Mouse (Mus musculus) Muller cell, postnatal 12 days (primary cell): ENCODE results near the gene Ralgps1.

Experiments
- DNase-seq: peaks from one replicate; pipeline ENCODE4 v3.0.0-alpha.2; 2015; ENCODE audit errors: inconsistent ontology term

The Ralgps1 gene

DNA sequence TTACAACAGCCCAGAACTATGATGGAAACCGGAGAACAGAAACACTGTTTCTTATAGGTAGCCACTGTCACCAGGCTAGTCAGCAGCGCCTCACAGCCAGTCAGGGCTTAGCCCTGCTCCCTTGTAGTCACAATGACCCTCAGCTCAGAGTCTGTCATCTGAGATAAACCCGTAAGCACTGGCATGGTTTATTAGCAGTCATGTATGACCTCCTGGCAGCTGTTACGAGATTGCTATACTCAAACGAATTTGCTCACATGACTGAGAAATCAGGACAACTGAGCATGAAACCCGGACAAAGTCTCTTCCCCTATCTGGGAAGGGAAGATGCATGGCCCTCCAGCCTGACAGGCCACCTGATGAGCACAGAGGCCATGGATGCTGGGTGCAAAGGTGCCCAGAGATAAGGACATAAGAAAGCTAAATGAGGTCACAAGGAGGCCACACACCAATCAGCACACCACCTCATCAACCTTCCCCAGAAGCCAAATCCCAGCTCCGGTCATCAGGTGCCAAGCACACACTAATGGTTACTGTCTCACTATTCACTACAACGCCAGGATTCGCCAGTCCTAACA is 10.1 kb downstream of the Ralgps1 start:
- DNase-seq: no peak

DNA sequence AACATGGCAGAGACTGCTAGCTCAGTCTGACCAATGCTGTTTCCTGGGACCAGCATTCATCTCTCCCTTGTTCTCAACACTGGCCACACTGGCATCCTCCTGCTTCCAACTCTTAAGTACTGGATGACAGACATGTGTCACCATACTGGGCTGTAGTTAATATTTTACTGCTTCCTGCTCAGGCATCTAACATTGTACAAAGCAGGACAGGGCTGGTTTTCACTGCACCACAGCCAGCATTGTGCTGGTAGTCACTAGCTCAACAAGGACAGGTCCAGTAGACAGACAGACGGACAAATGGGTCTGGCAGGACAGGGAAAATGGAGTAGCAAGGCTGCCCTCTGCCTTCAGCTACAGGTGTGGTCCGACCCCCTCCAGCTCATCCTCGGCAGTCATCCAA is 10.7 kb downstream of the Ralgps1 start:
- no peak for DNase-seq

GRCm38 (mm10) chr2:33359184-33359583 is 12.1 kb downstream of the Ralgps1 start:
- no peak for DNase-seq

DNA sequence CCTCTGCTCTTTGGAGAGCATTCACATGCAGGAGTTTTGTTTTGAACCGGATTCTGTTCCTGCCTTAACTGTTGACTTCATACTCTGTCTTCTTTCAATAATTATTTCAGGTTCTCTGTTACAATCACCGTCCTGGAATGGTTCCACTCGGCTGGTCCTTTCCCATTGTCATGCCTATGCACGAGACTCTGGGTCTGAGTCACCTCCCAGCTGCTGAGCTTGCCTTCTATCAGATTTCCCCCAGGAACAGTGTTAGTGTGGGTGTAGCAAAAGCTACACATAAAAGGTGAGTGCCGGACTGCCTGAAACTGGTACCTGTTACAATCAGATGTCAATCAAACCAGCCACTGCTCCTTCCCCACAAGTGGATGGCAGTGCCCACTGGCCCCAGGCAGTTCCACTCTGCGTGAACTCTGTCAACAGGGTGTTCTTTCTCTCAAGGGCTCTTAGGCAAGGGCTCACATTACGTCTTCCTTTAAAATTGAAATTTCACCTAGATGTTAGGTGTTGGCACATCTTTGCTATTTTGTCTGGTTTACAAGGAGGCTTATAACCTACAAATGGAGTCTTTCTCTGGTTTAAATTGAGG is 13.9 kb downstream of the Ralgps1 start:
- DNase-seq: peak; percentile 28

DNA sequence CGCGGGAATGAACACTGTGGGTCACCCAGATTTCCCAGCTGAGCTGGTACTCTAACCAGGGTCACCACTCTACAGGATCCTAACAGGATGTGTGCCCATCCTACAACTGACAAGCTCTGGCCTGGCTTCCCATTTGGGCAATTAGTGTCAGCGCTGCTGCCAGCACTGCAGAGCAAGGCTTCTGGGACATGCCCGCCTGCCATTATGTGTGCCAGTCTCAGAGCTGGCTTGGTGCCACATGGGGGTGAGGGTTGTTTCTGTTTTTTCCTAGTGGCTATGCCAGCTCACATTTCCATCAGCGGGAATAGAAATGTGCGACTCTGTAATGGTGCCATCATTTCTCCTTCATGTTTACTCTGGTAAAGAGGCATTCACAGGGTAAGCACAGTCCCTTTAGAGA is 15.7 kb downstream of the Ralgps1 start:
- DNase-seq: peak; percentile 81

DNA sequence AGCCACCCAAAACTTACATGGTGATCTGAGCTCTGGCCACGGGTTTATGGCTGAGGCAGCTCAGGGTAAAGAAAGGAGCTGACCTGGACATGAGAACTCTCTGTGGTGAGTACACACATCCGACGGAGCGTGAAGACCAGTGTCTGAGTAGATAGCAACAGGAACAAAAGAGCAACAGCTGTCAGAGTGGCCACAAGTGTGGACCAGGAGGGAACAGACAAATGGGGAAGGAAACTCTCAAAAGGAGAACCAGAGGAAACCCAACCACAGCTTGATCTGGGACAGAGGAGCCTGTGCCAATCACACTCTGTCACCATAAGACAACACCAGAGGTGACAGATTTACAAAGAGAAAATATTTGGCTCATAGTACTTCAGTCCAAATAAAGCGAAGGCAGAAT is 17.9 kb downstream of the Ralgps1 start:
- DNase-seq: peak; percentile 24

GRCm38 (mm10) chr2:33351449-33351848 is 19.8 kb downstream of the Ralgps1 start:
- no peak for DNase-seq

GRCm38 (mm10) chr2:33350921-33351320 is 20.4 kb downstream of the Ralgps1 start:
- no peak for DNase-seq

DNA sequence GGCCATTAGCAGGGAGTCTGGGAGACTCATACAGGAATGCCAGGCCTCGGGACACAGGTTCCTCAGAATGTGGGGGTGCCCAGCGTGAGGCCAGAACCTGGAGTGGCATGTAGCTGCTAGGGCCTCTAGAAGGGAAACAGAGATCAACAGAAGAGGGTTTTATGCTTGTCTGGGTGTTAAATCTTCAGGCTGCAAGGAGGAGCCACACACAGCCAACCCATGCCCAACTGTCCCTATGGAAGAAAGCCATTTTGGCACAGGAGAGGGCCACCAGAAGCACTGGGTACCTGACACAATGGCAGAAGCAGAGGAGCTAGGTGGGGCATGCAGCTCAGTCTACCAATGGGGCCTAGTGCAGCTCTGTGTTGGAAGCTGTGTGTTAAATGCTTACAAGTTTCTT is 21.7 kb downstream of the Ralgps1 start:
- DNase-seq: no peak

DNA sequence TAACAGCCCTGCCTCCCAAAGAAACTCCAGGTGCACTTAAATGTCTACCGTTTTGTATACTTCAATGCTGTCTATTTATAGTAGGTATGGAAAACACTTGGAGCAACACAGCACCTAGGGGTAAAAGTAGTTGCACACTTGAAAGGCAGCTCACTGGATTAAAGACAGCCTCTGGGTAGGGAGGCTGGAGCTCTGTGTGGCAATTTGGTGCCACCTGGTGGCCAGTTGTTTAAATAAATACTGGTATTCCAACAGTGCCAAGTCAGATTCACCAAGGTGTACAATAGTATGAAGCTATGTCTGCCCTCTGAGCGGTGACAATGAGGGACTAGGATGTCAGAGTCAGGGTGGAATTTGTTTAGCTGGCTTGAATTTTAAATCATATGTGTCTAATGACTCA is 22.2 kb downstream of the Ralgps1 start:
- DNase-seq: peak; percentile 78

- DNase-seq: no peak
Measured at GRCm38 (mm10) chr2:33348260-33348659, 23.0 kb downstream of the Ralgps1 start.

DNA sequence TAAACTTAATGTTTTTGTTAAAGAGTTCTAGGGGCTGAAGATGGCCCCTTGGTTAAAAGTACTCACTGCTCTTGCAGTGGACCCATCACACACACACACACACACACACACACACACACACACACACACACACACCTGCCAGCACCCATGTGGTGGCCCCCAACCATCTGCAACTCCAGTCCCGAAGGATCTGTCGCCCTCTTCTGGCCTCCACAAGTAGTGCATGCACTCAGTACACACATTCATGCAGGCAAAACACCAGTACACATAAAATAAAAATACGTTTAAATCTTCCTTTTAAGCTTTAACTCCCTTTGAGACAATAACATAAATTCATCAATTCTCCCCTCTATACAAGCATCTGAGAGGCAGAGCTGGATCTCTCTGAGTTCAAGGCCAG is 23.7 kb downstream of the Ralgps1 start:
- no peak for DNase-seq

- no peak for DNase-seq
Measured at GRCm38 (mm10) chr2:33346749-33347148, 24.5 kb downstream of the Ralgps1 start.

- DNase-seq: peak; percentile 32
Measured at GRCm38 (mm10) chr2:33345956-33346355, 25.3 kb downstream of the Ralgps1 start.

DNA sequence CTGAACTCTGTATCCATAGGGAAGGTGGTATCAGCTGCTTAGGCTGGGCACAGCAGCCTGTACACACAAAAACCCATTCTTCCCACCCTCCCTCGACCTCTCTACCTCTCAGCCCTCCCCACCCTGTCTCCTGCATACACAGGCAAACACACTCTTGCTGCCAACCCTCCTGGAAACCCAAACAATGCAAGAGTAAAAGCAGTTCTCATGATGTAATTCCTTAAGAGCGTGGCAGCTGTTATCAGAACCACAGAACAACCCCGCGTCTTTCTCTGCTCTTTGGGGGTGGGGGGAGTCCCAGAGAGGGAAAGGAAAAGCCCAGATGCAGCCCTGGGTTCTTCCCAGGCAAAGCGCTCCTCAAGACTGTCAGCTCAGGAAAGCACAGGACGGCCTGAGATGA is 25.8 kb downstream of the Ralgps1 start:
- peak; percentile 32 for DNase-seq

DNA sequence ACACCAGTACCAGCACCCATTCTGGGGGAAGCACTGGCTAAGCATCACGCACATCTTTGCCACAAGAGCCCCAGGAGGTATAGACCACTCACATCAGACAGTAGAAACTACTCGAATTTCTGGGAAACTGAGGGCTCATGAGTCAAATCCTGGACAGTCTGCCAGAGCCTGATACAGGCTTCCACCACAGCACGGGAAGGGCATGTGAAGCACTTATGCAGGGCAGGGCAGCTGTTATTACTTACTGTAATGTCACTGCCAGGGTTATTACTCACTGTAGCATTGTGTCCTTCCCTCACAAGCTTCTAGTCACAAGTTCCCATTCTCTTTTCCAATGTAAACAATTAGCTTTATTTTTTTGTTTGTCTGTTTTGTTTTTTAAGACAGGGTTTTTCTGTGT is 27.9 kb downstream of the Ralgps1 start:
- DNase-seq: no peak

GRCm38 (mm10) chr2:33342148-33342547 is 29.1 kb downstream of the Ralgps1 start:
- peak; percentile 70 for DNase-seq

- DNase-seq: no peak
Measured at GRCm38 (mm10) chr2:33335789-33336188, 35.5 kb downstream of the Ralgps1 start.

- peak; percentile 22 for DNase-seq
Measured at GRCm38 (mm10) chr2:33329622-33330021, 41.7 kb downstream of the Ralgps1 start.

GRCm38 (mm10) chr2:33328941-33329340 is 42.3 kb downstream of the Ralgps1 start:
- DNase-seq: no peak

- peak; percentile 75 for DNase-seq
Measured at GRCm38 (mm10) chr2:33325359-33325758, 45.9 kb downstream of the Ralgps1 start.

GRCm38 (mm10) chr2:33323799-33324595 is 47.3 kb downstream of the Ralgps1 start:
- DNase-seq: peak; percentile 34

DNA sequence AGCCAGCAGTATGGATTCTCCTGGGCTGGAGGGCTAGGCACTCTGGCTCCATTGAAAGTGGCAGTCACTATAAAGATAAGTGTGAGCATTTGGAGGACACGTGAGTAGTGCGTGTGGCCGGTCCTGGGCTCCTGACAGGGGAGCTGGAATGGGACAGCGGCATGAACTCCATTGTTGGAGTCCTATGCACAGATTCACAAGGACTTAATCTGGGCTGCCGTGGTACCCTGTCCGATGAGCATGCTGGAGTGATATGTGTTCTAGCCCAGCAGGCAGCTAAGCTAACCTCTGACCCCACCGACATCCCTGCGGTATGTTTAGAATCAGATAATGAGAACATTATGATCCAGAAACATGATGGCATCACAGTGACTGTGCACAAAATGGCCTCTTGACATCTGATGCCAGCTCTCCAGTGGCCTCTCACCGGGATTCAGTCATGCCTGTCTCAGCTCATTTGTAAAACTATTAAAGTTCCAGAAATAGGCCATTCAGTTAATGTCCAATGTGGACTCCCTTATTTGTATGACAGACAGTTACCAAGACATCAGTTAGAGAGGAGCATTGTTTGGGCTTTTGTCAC is 48.2 kb downstream of the Ralgps1 start:
- DNase-seq: peak; percentile 58
